Mouse (Mus musculus): ENCODE measurements around the gene Smpdl3b. TPM values are rescaled to one million over a fixed set of nuclear protein-coding genes. Genes with fewer than 3 reads are reported as not detected.
"Not testable (repeated sequence)": the region's sequence is repeated elsewhere in the genome, so short reads cannot be mapped to it uniquely, and the experiment has no call there.

Gene Smpdl3b
- polyA plus RNA-seq (2015; fragmentation: Nextera tagmentation; extraction: Ambion mirVana), result 10.0 and 11.9 TPM in 2 replicates

GRCm38 (mm10) chr4:132756974-132757373 lies at the start of gene Smpdl3b:
TSS of gene Smpdl3b (minus strand) at chr4:132757252.
- peaks cover 14% of the 10 kb centered on the region for H3K27me3 ChIP-seq
- peak within 1 kb of the TSS; percentile 45; the same call in 1 of the 2 replicates for H3K9ac ChIP-seq
- under 1% methylated on average over 22 of the region's 22 CpGs for WGBS
- peak; percentile 90 for ATAC-seq (replicated peaks; ENCODE audit: low FRiP score)
- H3K27ac ChIP-seq, result 0 out of 2 replicates have a peak within 1 kb of the TSS, but pooled peaks have one; percentile 27
- peaks cover 17% of the 10 kb centered on the region for H3K4me1 ChIP-seq
- peak within 1 kb of the TSS; percentile 94 for H3K4me2 ChIP-seq
- H3K9me3 ChIP-seq (replicated peaks), result no peaks in the 10 kb centered on the region
- H3K4me3 ChIP-seq (replicated peaks), result peak within 1 kb of the TSS; percentile 52
- H3K36me3 ChIP-seq, result no peaks in the 10 kb centered on the region

GRCm38 (mm10) chr4:132806620-132807191 lies 49.7 kb upstream of the Smpdl3b start:
- H3K4me1 ChIP-seq, result no peaks in the 10 kb centered on the region
- H3K4me3 ChIP-seq (replicated peaks), result no peak overlapping the region
- WGBS, result 85% methylated on average over 7 of the region's 7 CpGs
- no peak overlapping the region for H3K9ac ChIP-seq
- 0 out of 2 replicates have a peak, but pooled peaks cover 3% of the 10 kb centered on the region for H3K9me3 ChIP-seq (replicated peaks)
- H3K4me2 ChIP-seq, result no peak overlapping the region
- no peaks in the 10 kb centered on the region for H3K27me3 ChIP-seq
- ATAC-seq (replicated peaks; ENCODE audit: low FRiP score), result no peak
- H3K36me3 ChIP-seq, result no peaks in the 10 kb centered on the region
- no peak overlapping the region for H3K27ac ChIP-seq

GRCm38 (mm10) chr4:132805599-132806197 lies 48.6 kb upstream of the Smpdl3b start:
- ATAC-seq (replicated peaks; ENCODE audit: low FRiP score), result no peak
- Histone ChIP-seq H3K27me3 (no peaks in the 10 kb centered on the region), H3K9me3 (replicated peaks) (no peaks in the 10 kb centered on the region), H3K36me3 (no peaks in the 10 kb centered on the region), H3K27ac (no peak overlapping the region), H3K4me1 (no peaks in the 10 kb centered on the region), H3K4me3 (replicated peaks) (no peak overlapping the region), H3K4me2 (no peak overlapping the region), H3K9ac (no peak overlapping the region)
- 84% methylated on average over 12 of the region's 12 CpGs for WGBS

GRCm38 (mm10) chr4:132805146-132805545 lies 48.1 kb upstream of the Smpdl3b start:
- H3K4me1 ChIP-seq, result no peaks in the 10 kb centered on the region

GRCm38 (mm10) chr4:132804331-132804730 lies 47.3 kb upstream of the Smpdl3b start:
- H3K4me2 ChIP-seq, result no peak overlapping the region
- no peak for ATAC-seq (replicated peaks; ENCODE audit: low FRiP score)
- H3K27ac ChIP-seq, result no peak overlapping the region
- 94% methylated on average over 6 of the region's 6 CpGs for WGBS
- H3K9ac ChIP-seq, result no peak overlapping the region
- H3K4me1 ChIP-seq, result no peaks in the 10 kb centered on the region
- no peaks in the 10 kb centered on the region for H3K27me3 ChIP-seq
- H3K4me3 ChIP-seq (replicated peaks), result no peak overlapping the region
- H3K9me3 ChIP-seq (replicated peaks), result no peaks in the 10 kb centered on the region
- H3K36me3 ChIP-seq, result no peaks in the 10 kb centered on the region

More at GRCm38 (mm10) chr4:132805146-132805545, 48.1 kb upstream of the Smpdl3b start:
- WGBS, result 83% methylated on average over 5 of the region's 5 CpGs
- H3K36me3 ChIP-seq, result no peaks in the 10 kb centered on the region
- H3K27me3 ChIP-seq, result no peaks in the 10 kb centered on the region
- H3K27ac ChIP-seq, result no peak overlapping the region
- H3K4me3 ChIP-seq (replicated peaks), result no peak overlapping the region
- H3K9me3 ChIP-seq (replicated peaks), result no peaks in the 10 kb centered on the region
- no peak for ATAC-seq (replicated peaks; ENCODE audit: low FRiP score)
- H3K9ac ChIP-seq, result no peak overlapping the region
- no peak overlapping the region for H3K4me2 ChIP-seq

- no peak overlapping the region for H3K27ac ChIP-seq
- no peak overlapping the region for H3K4me3 ChIP-seq (replicated peaks)
- no peak overlapping the region for H3K4me2 ChIP-seq
- no peaks in the 10 kb centered on the region for H3K27me3 ChIP-seq
- no peaks in the 10 kb centered on the region for H3K4me1 ChIP-seq
- no peak for ATAC-seq (replicated peaks; ENCODE audit: low FRiP score)
- H3K9ac ChIP-seq, result no peak overlapping the region
- no peaks in the 10 kb centered on the region for H3K36me3 ChIP-seq
- no peaks in the 10 kb centered on the region for H3K9me3 ChIP-seq (replicated peaks)
- 97% methylated on average over 7 of the region's 7 CpGs for WGBS
Observed at GRCm38 (mm10) chr4:132803876-132804275, 46.8 kb upstream of the Smpdl3b start.

- Histone ChIP-seq H3K27me3 (no peaks in the 10 kb centered on the region), H3K4me1 (no peaks in the 10 kb centered on the region), H3K36me3 (no peaks in the 10 kb centered on the region), H3K9ac (no peak overlapping the region), H3K27ac (no peak overlapping the region), H3K4me3 (replicated peaks) (no peak overlapping the region), H3K9me3 (replicated peaks) (no peaks in the 10 kb centered on the region), H3K4me2 (no peak overlapping the region)
- WGBS, result 92% methylated on average over 5 of the region's 5 CpGs
- ATAC-seq (replicated peaks; ENCODE audit: low FRiP score), result no peak
Observed at GRCm38 (mm10) chr4:132803212-132803611, 46.2 kb upstream of the Smpdl3b start.

- WGBS, result 61% methylated on average over 16 of the region's 16 CpGs
- no peaks in the 10 kb centered on the region for H3K9me3 ChIP-seq (replicated peaks)
- no peaks in the 10 kb centered on the region for H3K36me3 ChIP-seq
- no peak overlapping the region for H3K4me2 ChIP-seq
- H3K27me3 ChIP-seq, result no peaks in the 10 kb centered on the region
- no peak for ATAC-seq (replicated peaks; ENCODE audit: low FRiP score)
- no peak overlapping the region for H3K9ac ChIP-seq
- H3K4me3 ChIP-seq (replicated peaks), result no peak overlapping the region
- no peaks in the 10 kb centered on the region for H3K4me1 ChIP-seq
- H3K27ac ChIP-seq, result 0 out of 2 replicates have a peak overlapping the region, but pooled peaks have one; percentile 37
Observed at GRCm38 (mm10) chr4:132802171-132802637, 45.2 kb upstream of the Smpdl3b start.

GRCm38 (mm10) chr4:132801176-132802077 lies 44.4 kb upstream of the Smpdl3b start:
- no peak overlapping the region for H3K4me2 ChIP-seq
- H3K9me3 ChIP-seq (replicated peaks), result no peaks in the 10 kb centered on the region
- H3K9ac ChIP-seq, result no peak overlapping the region
- peaks cover 3% of the 10 kb centered on the region for H3K27me3 ChIP-seq
- 90% methylated on average over 18 of the region's 18 CpGs for WGBS
- no peaks in the 10 kb centered on the region for H3K4me1 ChIP-seq
- H3K4me3 ChIP-seq (replicated peaks), result no peak overlapping the region
- H3K36me3 ChIP-seq, result no peaks in the 10 kb centered on the region
- ATAC-seq (replicated peaks; ENCODE audit: low FRiP score), result no peak
- H3K27ac ChIP-seq, result 0 out of 2 replicates have a peak overlapping the region, but pooled peaks have one; percentile 37

GRCm38 (mm10) chr4:132799845-132800244 lies 42.8 kb upstream of the Smpdl3b start:
- no peaks in the 10 kb centered on the region for H3K9me3 ChIP-seq (replicated peaks)
- no peak overlapping the region for H3K4me2 ChIP-seq
- peaks cover 12% of the 10 kb centered on the region for H3K4me1 ChIP-seq
- H3K4me3 ChIP-seq (replicated peaks), result no peak overlapping the region
- no peak overlapping the region for H3K9ac ChIP-seq
- H3K27me3 ChIP-seq, result peaks cover 18% of the 10 kb centered on the region
- no peak overlapping the region for H3K27ac ChIP-seq
- no peaks in the 10 kb centered on the region for H3K36me3 ChIP-seq
- 86% methylated on average over 4 of the region's 4 CpGs for WGBS
- ATAC-seq (replicated peaks; ENCODE audit: low FRiP score), result no peak

- Histone ChIP-seq H3K4me1 (peaks cover 23% of the 10 kb centered on the region), H3K27me3 (peaks cover 24% of the 10 kb centered on the region)
- not testable (repeated sequence) for H3K9me3 ChIP-seq (replicated peaks); H3K9ac ChIP-seq; ATAC-seq (replicated peaks; ENCODE audit: low FRiP score); H3K27ac ChIP-seq; H3K4me2 ChIP-seq; H3K36me3 ChIP-seq; H3K4me3 ChIP-seq (replicated peaks)
- 91% methylated on average over 3 of the region's 3 CpGs for WGBS
Observed at GRCm38 (mm10) chr4:132798666-132799065, 41.6 kb upstream of the Smpdl3b start.

GRCm38 (mm10) chr4:132798028-132798427 lies 41.0 kb upstream of the Smpdl3b start:
- H3K4me2 ChIP-seq, result no peak overlapping the region
- no peak for ATAC-seq (replicated peaks; ENCODE audit: low FRiP score)
- no peaks in the 10 kb centered on the region for H3K9me3 ChIP-seq (replicated peaks)
- H3K36me3 ChIP-seq, result no peaks in the 10 kb centered on the region
- 67% methylated on average over 4 of the region's 4 CpGs for WGBS
- H3K27ac ChIP-seq, result no peak overlapping the region
- H3K9ac ChIP-seq, result no peak overlapping the region
- peaks cover 23% of the 10 kb centered on the region for H3K4me1 ChIP-seq
- H3K27me3 ChIP-seq, result peaks cover 24% of the 10 kb centered on the region
- no peak overlapping the region for H3K4me3 ChIP-seq (replicated peaks)
